Mouse (Mus musculus) bone marrow macrophage, adult 2 months (primary cell): ENCODE results near the gene Capn11.

Experiments
- CTCF ChIP-seq: IDR thresholded peaks from 2 replicates; pipeline ENCODE4 v1.5.1; 2012; ENCODE audit warnings: low read depth, mild to moderate bottlenecking, low read length, moderate library complexity
- POLR2A ChIP-seq: IDR thresholded peaks from 2 replicates; pipeline ENCODE4 v1.6.1; 2012; ENCODE audit warnings: mild to moderate bottlenecking, low read depth, low read length, borderline replicate concordance

GRCm38 (mm10) chr17:45590410-45590809 lies 68.7 kb downstream of the Capn11 start:
- TF ChIP-seq CTCF: no peak
- no peak for TF ChIP-seq POLR2A
